Mouse (Mus musculus) thymus, adult 2 months (tissue): ENCODE measurements around the gene Lmtk2. TPM values are rescaled to one million over a fixed set of nuclear protein-coding genes. Genes with fewer than 3 reads are reported as not detected.

Source experiments
- DNase-seq: peaks from one replicate; pipeline ENCODE4 v3.0.0; 2021
- H3K27ac ChIP-seq: fragments of 200-500 bp; 2 replicates; pipeline ENCODE4 v1.5.1; 2012; ENCODE audit warnings: low read length, control low read depth; ENCODE audit not compliant: control insufficient read depth, insufficient read depth
- H3K27me3 ChIP-seq: fragments of 200-500 bp; 2 replicates; pipeline ENCODE4 v1.6.1; 2012; ENCODE audit warnings: mild to moderate bottlenecking, low read length, moderate library complexity, mixed read lengths; ENCODE audit not compliant: control insufficient read depth, insufficient read depth
- H3K36me3 ChIP-seq: fragments of 200-500 bp; 2 replicates; pipeline ENCODE4 v1.6.1; 2012; ENCODE audit warnings: mild to moderate bottlenecking, low read length, moderate library complexity; ENCODE audit not compliant: control insufficient read depth, insufficient read depth
- H3K4me1 ChIP-seq: fragments of 200-500 bp; replicated peaks from 2 replicates; pipeline ENCODE4 v1.6.1; 2012; ENCODE audit warnings: low read length; ENCODE audit not compliant: control insufficient read depth, insufficient read depth
- H3K4me3 ChIP-seq: fragments of 200-500 bp; 2 replicates; pipeline ENCODE4 v1.5.1; 2012; ENCODE audit warnings: mild to moderate bottlenecking, low read length, control low read depth, moderate library complexity; ENCODE audit not compliant: control insufficient read depth, insufficient read depth
- CTCF ChIP-seq: fragments of 200-500 bp; IDR thresholded peaks from 2 replicates; pipeline ENCODE4 v1.5.1; 2012; ENCODE audit warnings: mild to moderate bottlenecking, control low read depth, low read length, moderate library complexity, borderline replicate concordance; ENCODE audit not compliant: control insufficient read depth, poor library complexity, insufficient read depth; ENCODE audit errors: extremely low read depth
- POLR2A ChIP-seq: fragments of 200-500 bp; IDR thresholded peaks from 2 replicates; pipeline ENCODE4 v1.6.1; 2012; ENCODE audit warnings: mild to moderate bottlenecking, low read length, control low read depth, moderate library complexity; ENCODE audit not compliant: control insufficient read depth, poor library complexity, insufficient read depth; ENCODE audit errors: extremely low read depth
- WGBS: fragments of 180-500 bp; shearing (Covaris S2); methylation state at CpG from one replicate; pipeline ENCODE4 v1.1.7; 2018; 5-methylcytosine and 5-hydroxymethylcytosine counted together
- polyA plus RNA-seq: library from polyadenylated mRNA; depleted of rRNA; stranded (reverse); fragments of >200 nt; gene quantifications from 2 replicates; pipeline ENCODE4 v1.2.3, GENCODE M21; 2012

The Lmtk2 gene
- polyA plus RNA-seq, 1 experiment, result 13.3 TPM

DNA sequence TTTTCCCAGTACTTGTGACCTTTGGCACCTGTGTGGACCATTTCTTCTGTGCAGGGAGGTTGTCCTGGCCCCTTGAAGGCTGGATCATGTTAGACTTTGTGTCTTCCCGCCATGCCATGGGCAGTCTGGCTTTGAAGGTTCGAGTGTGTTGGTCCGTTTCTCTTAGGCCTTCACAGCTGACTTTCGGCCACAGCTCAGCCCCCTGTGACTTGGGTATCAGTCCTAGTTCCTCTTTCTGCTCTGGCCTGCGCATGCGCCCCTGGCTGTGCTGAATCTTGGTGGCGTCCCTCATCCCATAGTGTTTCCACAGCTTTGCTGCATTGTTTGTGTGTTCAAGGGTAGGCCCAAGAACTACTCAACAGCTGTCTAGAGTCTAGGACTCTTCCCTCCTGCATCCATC is 81.0 kb downstream of the Lmtk2 start:
- H3K27ac ChIP-seq, result no peak overlapping the region
- H3K4me1 ChIP-seq, result no peaks in the 10 kb centered on the region
- no peaks in the 10 kb centered on the region; the same call in 1 of the 2 replicates for H3K36me3 ChIP-seq
- TF ChIP-seq CTCF (no peak), POLR2A (no peak)
- no peak for DNase-seq
- no peak overlapping the region for H3K4me3 ChIP-seq
- H3K27me3 ChIP-seq, result no peaks in the 10 kb centered on the region
- 71% methylated on average over 7 of the region's 7 CpGs for WGBS

GRCm38 (mm10) chr5:144182542-144183247 is 82.5 kb downstream of the Lmtk2 start:
- TF ChIP-seq CTCF, result no peak
- no peak for TF ChIP-seq POLR2A
- WGBS, result 56% methylated on average over 20 of the region's 20 CpGs
- H3K27ac ChIP-seq, result no peak overlapping the region
- H3K4me3 ChIP-seq, result no peak overlapping the region
- H3K4me1 ChIP-seq, result no peaks in the 10 kb centered on the region
- no peaks in the 10 kb centered on the region for H3K27me3 ChIP-seq
- H3K36me3 ChIP-seq, result no peaks in the 10 kb centered on the region
- DNase-seq, result no peak

- no peaks in the 10 kb centered on the region for H3K4me1 ChIP-seq
- no peaks in the 10 kb centered on the region for H3K36me3 ChIP-seq
- H3K4me3 ChIP-seq, result no peak overlapping the region
- H3K27ac ChIP-seq, result no peak overlapping the region
- TF ChIP-seq CTCF (no peak), POLR2A (no peak)
- WGBS, result 95% methylated on average over 8 of the region's 8 CpGs
- H3K27me3 ChIP-seq, result no peaks in the 10 kb centered on the region
- DNase-seq, result no peak
Observed at GRCm38 (mm10) chr5:144183248-144183559, 83.0 kb downstream of the Lmtk2 start.

DNA sequence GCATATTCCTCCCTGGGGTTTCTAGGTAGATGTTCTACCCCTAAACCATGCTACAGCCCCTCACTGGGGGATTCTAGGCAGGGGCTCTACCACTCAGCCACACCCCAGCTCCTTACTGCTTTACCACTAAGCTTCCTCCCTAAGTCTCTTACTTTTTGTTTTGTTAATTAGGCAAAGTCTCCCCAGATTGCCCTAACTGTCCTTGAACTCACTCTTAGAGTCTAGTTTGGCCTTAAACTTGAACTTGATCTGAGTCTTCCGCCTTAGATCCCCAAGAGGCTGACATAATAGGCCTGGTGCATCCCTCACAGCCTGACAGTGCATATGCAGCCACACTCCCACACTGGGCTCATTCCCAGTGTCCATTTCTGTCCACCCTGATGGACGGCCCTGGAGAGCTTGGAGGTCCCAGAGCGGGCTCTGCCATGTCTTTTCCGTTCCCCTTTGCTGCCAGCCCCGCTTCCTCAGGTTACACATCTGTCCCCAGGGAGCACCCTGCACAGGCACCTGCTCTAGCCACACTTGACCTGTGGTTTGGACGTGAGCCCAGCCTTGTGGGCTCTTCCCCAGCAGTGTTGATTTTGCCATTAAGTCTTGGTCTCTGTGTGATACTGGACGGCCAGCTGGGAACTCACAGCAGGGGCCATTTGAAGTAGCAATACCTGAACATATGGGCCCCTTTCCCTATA is 83.6 kb downstream of the Lmtk2 start:
- H3K4me3 ChIP-seq, result no peak overlapping the region
- no peaks in the 10 kb centered on the region for H3K36me3 ChIP-seq
- no peak for TF ChIP-seq CTCF
- TF ChIP-seq POLR2A, result no peak

DNA sequence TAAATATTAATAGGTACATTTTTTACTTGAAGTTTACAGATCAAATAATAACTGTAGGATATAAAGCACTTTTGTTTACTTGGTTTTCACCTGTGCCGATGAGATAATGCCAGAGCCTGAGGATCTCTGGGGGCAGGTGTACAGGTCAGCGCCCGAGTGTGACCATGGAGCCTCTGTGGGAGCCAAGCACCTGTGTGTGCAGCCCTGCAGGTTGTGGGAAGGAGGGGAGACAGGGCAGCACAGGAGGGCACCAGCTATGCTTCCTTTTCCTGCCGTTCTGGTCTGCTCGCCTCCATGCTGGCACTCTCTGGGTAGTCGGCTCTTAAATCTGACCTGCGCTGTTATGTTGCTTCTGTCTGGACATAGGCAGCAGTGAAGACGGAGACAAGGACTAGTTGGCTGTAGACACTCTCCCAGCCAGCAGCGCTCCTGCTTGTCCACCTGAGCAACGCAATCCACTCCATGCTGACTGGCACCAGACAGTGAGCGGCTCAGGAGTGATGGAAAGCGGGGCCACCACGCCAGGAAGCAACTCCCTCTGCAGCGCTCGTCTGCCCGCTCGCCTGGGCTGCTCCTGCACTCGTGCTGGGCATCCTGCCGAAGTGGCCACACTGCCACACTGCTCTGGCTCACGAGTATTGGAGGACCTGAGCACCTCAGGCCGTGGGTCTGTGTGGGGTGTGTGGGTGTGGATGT is 84.3 kb downstream of the Lmtk2 start:
- Histone ChIP-seq H3K4me3 (no peak overlapping the region), H3K27ac (no peak overlapping the region), H3K4me1 (peaks cover 4% of the 10 kb centered on the region), H3K27me3 (no peaks in the 10 kb centered on the region), H3K36me3 (no peaks in the 10 kb centered on the region)
- TF ChIP-seq CTCF (no peak), POLR2A (no peak)
- WGBS, result 66% methylated on average over 21 of the region's 21 CpGs
- no peak for DNase-seq

More for the DNA sequence above, 83.6 kb downstream of the Lmtk2 start:
- no peak for DNase-seq
- H3K27ac ChIP-seq, result no peak overlapping the region
- no peaks in the 10 kb centered on the region for H3K27me3 ChIP-seq
- no peaks in the 10 kb centered on the region for H3K4me1 ChIP-seq
- 56% methylated on average over 7 of the region's 7 CpGs for whole genome bisulfite sequencing

DNA sequence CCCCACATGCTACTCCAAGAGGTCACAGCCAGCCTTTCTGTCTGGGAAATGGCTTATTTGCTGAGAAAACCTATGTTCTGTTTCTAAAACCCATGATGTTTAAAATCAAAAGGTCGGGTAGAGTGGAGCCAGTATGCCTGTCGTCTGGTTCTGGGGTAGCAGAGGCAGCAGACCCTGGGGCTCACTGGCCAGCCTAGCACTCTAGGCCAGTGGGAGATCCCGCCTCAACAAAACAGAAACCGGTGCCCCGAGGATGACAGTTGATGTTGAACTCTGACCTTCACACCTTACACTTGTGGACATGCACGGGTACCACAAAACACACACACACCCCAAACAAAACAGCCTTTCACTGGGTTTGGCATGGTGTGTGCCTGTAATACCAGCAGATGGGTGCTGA is 88.2 kb downstream of the Lmtk2 start:
- DNase-seq, result no peak
- H3K27ac ChIP-seq, result no peak overlapping the region
- no peak for TF ChIP-seq CTCF
- no peak for TF ChIP-seq POLR2A
- H3K4me3 ChIP-seq, result no peak overlapping the region
- 94% methylated on average over 6 of the region's 6 CpGs for WGBS
- H3K27me3 ChIP-seq, result no peaks in the 10 kb centered on the region
- H3K36me3 ChIP-seq, result no peaks in the 10 kb centered on the region
- peaks cover 15% of the 10 kb centered on the region for H3K4me1 ChIP-seq
